18 mouse cellular contexts compared by ENCODE assay signal in genomic region chr6:4652596-4653134, GRCm38 (mm10). TPM values are rescaled to one million over a fixed set of nuclear protein-coding genes. Genes with fewer than 3 reads are reported as not detected.
A peak's percentile ranks its signal among the peaks of the same experiment; 100 is the strongest.
DNase-seq lines count a peak whose midpoint lies in the region; ATAC-seq and TF ChIP-seq lines count a peak whose summit lies in the region.
"Had no signal": no experiment of that assay in that cellular context is flagged by ENCODE, and none has a peak within 500 bp of the region (broad histone marks: within the 10 kb centered on the region; RNA-seq: fewer than 3 reads in every experiment).

No protein-coding gene starts in this region.

- H3K9ac ChIP-seq in heart, adult 2 months (ENCODE audit: low read depth, low read length), result no peak overlapping the region
- H3K9ac ChIP-seq in lung, postnatal 0 days (replicated peaks; ENCODE audit: low read depth), result no peak overlapping the region
- H3K9ac ChIP-seq in forebrain, postnatal 0 days, result no peak overlapping the region
- H3K9ac ChIP-seq: heart, embryonic 12.5 days; midbrain, embryonic 15.5 days; neural tube, embryonic 12.5 days had no signal

- H3K4me3 ChIP-seq in heart, adult 2 months, result no peak overlapping the region
- H3K4me3 ChIP-seq in lung, postnatal 0 days (ENCODE audit: low read depth, low read length), result no peak overlapping the region
- no peak overlapping the region for H3K4me3 ChIP-seq in forebrain, postnatal 0 days (ENCODE audit: low read depth, low read length)
- H3K4me3 ChIP-seq: erythroblast, embryonic 14.5 days; heart, embryonic 12.5 days; midbrain, embryonic 15.5 days; neural tube, embryonic 12.5 days had no signal

- ATAC-seq in lung, postnatal 0 days, result no peak
- peak; percentile 23; the same call in 1 of the 2 replicates for ATAC-seq in forebrain, postnatal 0 days
- ATAC-seq: intestine, embryonic 16.5 days; midbrain, embryonic 15.5 days had no signal

- intact Hi-C loops in heart, adult 2 months (cut with DNase I), result no loop called here

- WGBS in heart, adult 2 months, result 87% methylated on average over 8 of the region's 8 CpGs
- WGBS in lung, postnatal 0 days, result 76% methylated on average over 8 of the region's 8 CpGs
- 76% methylated on average over 8 of the region's 8 CpGs for WGBS in forebrain, postnatal 0 days

- no peak for TF ChIP-seq EP300 in heart, adult 2 months (IDR thresholded peaks at IDR 0.05; ENCODE audit: insufficient read depth, low read depth, low read length)
- no peak for TF ChIP-seq EP300 in lung, postnatal 0 days (IDR thresholded peaks at IDR 0.05)

- no peaks in the 10 kb centered on the region for H3K4me1 ChIP-seq in heart, adult 2 months (ENCODE audit: control insufficient read depth, insufficient read depth, low read length)
- no peaks in the 10 kb centered on the region for H3K4me1 ChIP-seq in lung, postnatal 0 days (ENCODE audit: insufficient read depth, low read depth, low read length)
- no peaks in the 10 kb centered on the region for H3K4me1 ChIP-seq in forebrain, postnatal 0 days (ENCODE audit: insufficient read depth)
- H3K4me1 ChIP-seq: heart, embryonic 12.5 days; midbrain, embryonic 15.5 days; neural tube, embryonic 12.5 days had no signal

- H3K36me3 ChIP-seq in heart, adult 2 months (ENCODE audit: control insufficient read depth, insufficient read depth, low read length), result no peaks in the 10 kb centered on the region
- no peaks in the 10 kb centered on the region for H3K36me3 ChIP-seq in lung, postnatal 0 days (ENCODE audit: insufficient read depth, low read length)
- H3K36me3 ChIP-seq in forebrain, postnatal 0 days (ENCODE audit: insufficient read depth), result no peaks in the 10 kb centered on the region
- H3K36me3 ChIP-seq: heart, embryonic 12.5 days; midbrain, embryonic 15.5 days; neural tube, embryonic 12.5 days had no signal

- DNase-seq in heart, adult 2 months, result no peak
- DNase-seq in heart, adult 11 months, result no peak
- no peak for DNase-seq in lung, postnatal 0 days (ENCODE audit: low spot score)
- DNase-seq in lung, adult 18-20 months, result no peak
- DNase-seq in R1 (ENCODE audit: low read depth, low spot score), result peak; percentile 86
- DNase-seq in forebrain, postnatal 0 days, result peak; percentile 34
- DNase-seq in gastrocnemius, adult 18-20 months (ENCODE audit: low spot score), result no peak
- DNase-seq in MN1 (ENCODE audit: low spot score), result no peak
- DNase-seq: adrenal gland, postnatal 25 days; cerebellum, postnatal 36 days; gastrocnemius, postnatal 10 days; right cerebral cortex, postnatal 4 days had no signal

- H3K27ac ChIP-seq in heart, adult 2 months, result no peak overlapping the region
- H3K27ac ChIP-seq in lung, postnatal 0 days (ENCODE audit: low read length), result no peak overlapping the region
- no peak overlapping the region for H3K27ac ChIP-seq in forebrain, postnatal 0 days (ENCODE audit: low read depth, low read length)
- H3K27ac ChIP-seq: midbrain, embryonic 15.5 days; neural tube, embryonic 12.5 days had no signal

- no peaks in the 10 kb centered on the region for H3K27me3 ChIP-seq in heart, adult 2 months (ENCODE audit: control insufficient read depth, insufficient read depth, low read length)
- H3K27me3 ChIP-seq in lung, postnatal 0 days (replicated peaks; ENCODE audit: insufficient read depth, low read length), result no peaks in the 10 kb centered on the region
- no peaks in the 10 kb centered on the region for H3K27me3 ChIP-seq in forebrain, postnatal 0 days (ENCODE audit: insufficient read depth, low read length)
- H3K27me3 ChIP-seq: heart, embryonic 12.5 days; midbrain, embryonic 15.5 days; neural tube, embryonic 12.5 days had no signal

- no peak for TF ChIP-seq POLR2A in heart, adult 2 months (IDR thresholded peaks at IDR 0.05; ENCODE audit: insufficient read depth, low read depth, low read length)

- no peaks in the 10 kb centered on the region for H3K79me2 ChIP-seq in heart, adult 2 months (replicated peaks; ENCODE audit: control insufficient read depth, insufficient read depth, low read length)

- TF ChIP-seq CTCF in heart, adult 2 months (IDR thresholded peaks at IDR 0.05), result peak; percentile 41
- TF ChIP-seq CTCF in lung, postnatal 0 days (IDR thresholded peaks at IDR 0.05), result peak; percentile 30
- 0 out of 2 replicates have a peak, but pooled peaks have one; percentile 28 for TF ChIP-seq CTCF in forebrain, postnatal 0 days (IDR thresholded peaks at IDR 0.05; ENCODE audit: low read depth)

- no peaks in the 10 kb centered on the region for H3K9me3 ChIP-seq in lung, postnatal 0 days (ENCODE audit: low read length)
- H3K9me3 ChIP-seq in forebrain, postnatal 0 days (ENCODE audit: low read length), result no peaks in the 10 kb centered on the region
- H3K9me3 ChIP-seq: midbrain, embryonic 15.5 days; neural tube, embryonic 12.5 days had no signal

- H3K4me2 ChIP-seq in lung, postnatal 0 days (replicated peaks; ENCODE audit: low read depth, low read length), result no peak overlapping the region
- H3K4me2 ChIP-seq in forebrain, postnatal 0 days (ENCODE audit: low read depth), result no peak overlapping the region
- H3K4me2 ChIP-seq: heart, embryonic 12.5 days; liver, embryonic 11.5 days; midbrain, embryonic 15.5 days; neural tube, embryonic 12.5 days had no signal

RNA-seq across cellular contexts. Expression of gene Casd1, which starts 52.0 kb away (rescaled TPM):
- 10 to 100 TPM; 26.1 to 26.4 TPM for total RNA-seq in heart, adult 2 months (2021)
- 12.3 and 25.2 TPM in 2 replicates for polyA plus RNA-seq in heart, adult 2 months (2012; rRNA removed)
- 18.4 and 21.7 TPM in 2 replicates for polyA plus RNA-seq in lung, postnatal 0 days (2015; fragmentation: Nextera tagmentation; extraction: Ambion mirVana)
- total RNA-seq in forebrain, postnatal 0 days (2014; rRNA removed), result 77.9 and 90.3 TPM in 2 replicates
- polyA plus RNA-seq in forebrain, postnatal 0 days (2015; fragmentation: Nextera tagmentation; extraction: Ambion mirVana), result 27.0 and 38.7 TPM in 2 replicates
- total RNA-seq in gastrocnemius, adult 18-20 months (2021), result 10 to 100 TPM; 17.2 to 23.4 TPM

Comparison
In these comparisons a context has a peak if more than half of its experiments do, and no peak if none do; other contexts are left out.
1. DNase-seq: peak in R1 (single experiment) and forebrain, postnatal 0 days (single experiment); none in heart, adult 2 months (0 of 2), heart, adult 11 months (single experiment), lung, postnatal 0 days (single experiment), lung, adult 18-20 months (0 of 2), gastrocnemius, adult 18-20 months (single experiment) and MN1 (single experiment).
2. Peak in every context shown above with its lines, with median percentiles within 50 percentile points of each other: CTCF ChIP-seq.